Mouse (Mus musculus) kidney, adult 2 months (tissue): ENCODE results near the gene Tubd1.

Experiments
- CTCF ChIP-seq: fragments of 200-500 bp; conservative IDR thresholded peaks from 2 replicates; pipeline ENCODE4 v1.5.1; 2011; ENCODE audit warnings: low read depth, mild to moderate bottlenecking, control low read depth, low read length, moderate library complexity, mixed read lengths; ENCODE audit not compliant: insufficient read depth, insufficient read length
- POLR2A ChIP-seq: fragments of 200-500 bp; IDR thresholded peaks from one replicate; pipeline ENCODE4 v1.6.1; 2011; ENCODE audit warnings: low read depth, low read length, control low read depth

DNA sequence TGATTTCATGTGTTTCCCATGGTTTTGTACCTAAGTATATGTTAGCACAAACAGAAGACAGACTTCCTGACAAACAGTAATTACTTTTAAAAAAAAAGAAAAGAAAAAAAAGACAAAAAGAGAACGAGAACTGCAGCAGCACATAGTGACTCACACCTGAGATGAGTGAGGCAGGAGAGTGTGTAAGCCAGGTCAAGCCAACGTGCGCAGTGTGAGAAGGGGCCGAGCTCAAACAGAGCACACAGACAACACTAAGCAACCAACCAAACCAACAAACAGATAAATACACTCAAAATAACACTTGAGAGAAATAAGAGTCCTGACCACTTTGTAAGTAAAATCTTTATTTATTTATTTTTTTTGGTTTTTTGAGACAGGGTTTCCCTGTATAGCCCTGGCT, 45.3 kb downstream of the Tubd1 start:
- TF ChIP-seq CTCF (no peak), POLR2A (no peak)
